Mouse (Mus musculus) C2C12 (cell line): Measurements from ENCODE around the gene Nrd1. TPM values are rescaled to one million over a fixed set of nuclear protein-coding genes. Genes with fewer than 3 reads are reported as not detected.

Experiments
- H3K27me3 ChIP-seq: one replicate; pipeline ENCODE4 v1.6.1; 2011; ENCODE audit not compliant: control insufficient read depth, insufficient read depth, insufficient read length
- H3K36me3 ChIP-seq: one replicate; pipeline ENCODE4 v1.6.1; 2011; ENCODE audit not compliant: control insufficient read depth, insufficient read depth
- H3K4me3 ChIP-seq: one replicate; pipeline ENCODE4 v1.5.1; 2011; ENCODE audit warnings: mild to moderate bottlenecking, control low read depth; ENCODE audit not compliant: poor library complexity, insufficient read depth, severe bottlenecking
- H3K79me2 ChIP-seq: one replicate; pipeline ENCODE4 v1.6.1; 2011; ENCODE audit not compliant: control insufficient read depth, insufficient read depth
- H3K79me3 ChIP-seq: one replicate; pipeline ENCODE4 v1.6.1; 2011; ENCODE audit warnings: low read depth, control low read depth
- H3ac ChIP-seq: one replicate; pipeline ENCODE3; 2011; ENCODE audit warnings: low read depth; ENCODE audit not compliant: control insufficient read depth, insufficient read length
- CEBPB ChIP-seq: IDR thresholded peaks from one replicate; pipeline ENCODE4 v1.6.1; 2011; ENCODE audit warnings: low read depth, mild to moderate bottlenecking, control low read depth, moderate library complexity
- CTCF ChIP-seq: IDR thresholded peaks from one replicate; pipeline ENCODE4 v1.5.1; 2011; ENCODE audit not compliant: control insufficient read depth, insufficient read depth, insufficient read length
- FOSL1 ChIP-seq: IDR thresholded peaks from one replicate; pipeline ENCODE4 v1.8.0; 2011; ENCODE audit warnings: mild to moderate bottlenecking, low read length; ENCODE audit not compliant: poor library complexity, insufficient read depth, severe bottlenecking
- MAX ChIP-seq: IDR thresholded peaks from one replicate; pipeline ENCODE4 v1.6.1; 2011; ENCODE audit warnings: mild to moderate bottlenecking, control low read depth
- MYOD1 ChIP-seq: IDR thresholded peaks from one replicate; pipeline ENCODE4 v1.6.1; 2011; ENCODE audit warnings: low read depth; ENCODE audit not compliant: control insufficient read depth, insufficient read length
- MYOG ChIP-seq: IDR thresholded peaks from one replicate; pipeline ENCODE4 v1.6.1; 2011; ENCODE audit not compliant: control insufficient read depth, insufficient read length; ENCODE audit errors: extremely low read depth
- USF1 ChIP-seq: IDR thresholded peaks from one replicate; pipeline ENCODE4 v1.6.1; 2011; ENCODE audit warnings: low read depth, mild to moderate bottlenecking, control low read depth, moderate library complexity
- polyA plus RNA-seq: library from polyadenylated mRNA; unstranded; fragments of >200 nt; fragmentation: generic; extraction: Trizol; gene quantifications from one replicate; pipeline ENCODE4 v1.2.1, GENCODE M21; 2012; ENCODE audit warnings: missing spikeins

The Nrd1 gene
- polyA plus RNA-seq, 1 experiment: 30.7 TPM

DNA sequence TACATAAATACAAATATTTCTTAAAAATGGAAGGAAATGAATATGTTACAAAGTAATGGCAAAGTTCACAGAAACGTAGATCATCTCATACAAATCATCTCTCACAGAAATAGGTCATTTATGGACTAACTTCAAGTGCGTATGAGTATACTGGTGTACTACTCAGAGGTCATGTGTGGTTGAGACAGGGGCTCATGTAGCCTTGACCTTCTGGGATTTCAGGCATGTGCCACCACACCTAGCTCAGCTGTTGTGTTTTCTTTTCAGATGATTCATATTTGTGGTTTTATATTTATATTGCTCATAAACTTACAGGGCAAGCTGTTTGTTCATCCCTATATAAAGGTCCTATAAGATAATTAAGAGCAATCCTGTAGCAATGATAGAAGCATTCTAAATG lies 29.8 kb downstream of the Nrd1 start:
- no peak overlapping the region for H3ac ChIP-seq
- TF ChIP-seq FOSL1: no peak
- TF ChIP-seq MYOD1: peak; percentile 31
- H3K27me3 ChIP-seq: no peaks in the 10 kb centered on the region
- H3K79me3 ChIP-seq: peaks cover 2% of the 10 kb centered on the region
- peaks cover 66% of the 10 kb centered on the region for H3K36me3 ChIP-seq
- H3K79me2 ChIP-seq: no peaks in the 10 kb centered on the region
- no peak overlapping the region for H3K4me3 ChIP-seq

DNA sequence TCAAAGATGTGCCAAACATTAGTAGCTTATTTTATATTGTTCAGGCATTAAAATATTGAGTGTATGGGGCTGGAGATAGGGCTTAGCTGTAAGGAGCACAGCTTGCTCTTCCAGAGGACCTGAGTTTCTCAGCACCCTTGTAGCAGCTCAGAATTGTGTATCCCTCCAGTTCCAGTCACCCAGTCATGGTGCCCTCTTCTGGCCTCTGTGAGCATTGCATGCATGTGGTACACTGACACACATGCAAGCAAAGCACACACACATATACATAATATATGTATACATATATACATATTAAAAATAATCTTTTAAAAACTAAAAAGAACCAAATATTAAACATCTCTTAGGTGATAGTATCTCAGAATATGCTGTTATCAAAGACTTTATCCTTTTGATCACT lies 35.9 kb downstream of the Nrd1 start:
- H3ac ChIP-seq: no peak overlapping the region
- no peaks in the 10 kb centered on the region for H3K79me2 ChIP-seq
- peaks cover 68% of the 10 kb centered on the region for H3K36me3 ChIP-seq
- H3K27me3 ChIP-seq: no peaks in the 10 kb centered on the region
- no peaks in the 10 kb centered on the region for H3K79me3 ChIP-seq
- H3K4me3 ChIP-seq: no peak overlapping the region
- TF ChIP-seq MYOD1: no peak
- TF ChIP-seq FOSL1: no peak
- peak; percentile 36 for TF ChIP-seq CTCF
- no peak for TF ChIP-seq CEBPB

DNA sequence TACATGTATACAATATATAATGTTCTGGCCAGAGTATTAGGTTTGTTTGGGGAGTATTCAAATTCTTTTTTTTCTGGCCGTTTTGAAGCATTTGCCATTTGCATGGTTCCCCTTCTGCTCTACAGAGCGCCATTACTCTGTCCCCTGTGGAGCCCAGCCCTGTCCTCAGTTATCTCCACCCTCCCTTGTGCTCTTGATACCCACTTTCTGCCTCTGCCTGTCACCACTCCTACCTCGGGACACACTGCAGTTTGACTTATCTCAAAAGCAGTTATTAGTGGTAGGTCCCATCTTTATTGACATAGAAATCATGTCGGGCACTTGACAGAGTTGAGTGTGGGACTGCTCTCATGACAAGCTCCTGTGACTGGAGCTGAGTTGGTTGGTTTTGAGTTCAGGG lies 42.3 kb downstream of the Nrd1 start:
- Histone ChIP-seq H3K27me3 (no peaks in the 10 kb centered on the region), H3K36me3 (peaks cover 81% of the 10 kb centered on the region), H3ac (no peak overlapping the region), H3K4me3 (no peak overlapping the region), H3K79me3 (no peaks in the 10 kb centered on the region), H3K79me2 (no peaks in the 10 kb centered on the region)
- no peak for TF ChIP-seq CEBPB
- TF ChIP-seq MYOG: no peak
- no peak for TF ChIP-seq MAX
- no peak for TF ChIP-seq FOSL1
- no peak for TF ChIP-seq USF1
- TF ChIP-seq MYOD1: no peak
- TF ChIP-seq CTCF: no peak

DNA sequence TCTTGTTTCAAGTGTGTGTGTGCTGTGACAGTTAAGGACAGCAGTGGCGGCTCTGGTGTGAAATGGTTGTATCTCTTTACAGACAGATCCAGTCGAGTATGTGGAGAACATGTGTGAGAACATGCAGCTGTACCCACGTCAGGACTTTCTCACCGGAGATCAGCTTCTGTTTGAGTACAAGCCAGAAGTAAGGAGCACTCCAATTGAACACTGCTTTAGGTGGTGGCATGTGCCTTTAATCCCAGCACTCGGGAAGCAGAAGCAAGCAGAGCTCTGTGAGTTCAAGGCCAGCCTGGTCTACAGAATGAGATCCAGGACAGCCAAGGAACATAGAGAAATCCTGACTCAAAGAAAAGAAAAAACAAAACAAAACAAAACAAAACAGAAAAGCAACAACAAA lies 42.8 kb downstream of the Nrd1 start:
- Histone ChIP-seq H3K79me3 (no peaks in the 10 kb centered on the region), H3K4me3 (no peak overlapping the region), H3K79me2 (no peaks in the 10 kb centered on the region), H3ac (no peak overlapping the region), H3K27me3 (no peaks in the 10 kb centered on the region), H3K36me3 (peaks cover 81% of the 10 kb centered on the region)
- TF ChIP-seq FOSL1: no peak
- TF ChIP-seq MAX: no peak
- TF ChIP-seq CTCF: no peak
- no peak for TF ChIP-seq CEBPB
- no peak for TF ChIP-seq MYOG
- no peak for TF ChIP-seq USF1

DNA sequence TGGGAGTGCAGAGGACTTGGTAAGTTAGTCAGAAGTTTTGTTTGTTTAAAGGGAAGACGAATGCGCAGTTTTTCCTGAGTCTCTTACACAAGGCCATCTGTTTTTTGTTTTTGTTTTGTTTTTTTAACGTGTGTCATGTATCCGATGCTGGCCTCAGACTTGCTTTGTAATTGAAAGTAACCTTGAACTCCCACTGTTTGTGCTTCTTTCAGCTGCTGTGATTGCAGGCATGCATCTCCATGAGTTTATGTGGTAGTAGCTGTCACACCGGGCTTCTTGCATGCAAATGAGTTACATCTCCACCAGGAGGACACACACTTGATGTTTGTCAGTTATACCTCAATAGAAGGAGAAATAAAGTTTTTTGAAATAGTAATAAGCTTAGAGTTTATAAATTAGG lies 43.3 kb downstream of the Nrd1 start:
- no peak overlapping the region for H3ac ChIP-seq
- no peak for TF ChIP-seq MYOD1
- no peak for TF ChIP-seq MYOG
- TF ChIP-seq CEBPB: no peak
- TF ChIP-seq CTCF: no peak
- no peak for TF ChIP-seq MAX
- TF ChIP-seq USF1: no peak
- no peak for TF ChIP-seq FOSL1
- H3K79me2 ChIP-seq: no peaks in the 10 kb centered on the region
- no peaks in the 10 kb centered on the region for H3K27me3 ChIP-seq
- H3K79me3 ChIP-seq: no peaks in the 10 kb centered on the region
- no peak overlapping the region for H3K4me3 ChIP-seq
- peaks cover 80% of the 10 kb centered on the region for H3K36me3 ChIP-seq

DNA sequence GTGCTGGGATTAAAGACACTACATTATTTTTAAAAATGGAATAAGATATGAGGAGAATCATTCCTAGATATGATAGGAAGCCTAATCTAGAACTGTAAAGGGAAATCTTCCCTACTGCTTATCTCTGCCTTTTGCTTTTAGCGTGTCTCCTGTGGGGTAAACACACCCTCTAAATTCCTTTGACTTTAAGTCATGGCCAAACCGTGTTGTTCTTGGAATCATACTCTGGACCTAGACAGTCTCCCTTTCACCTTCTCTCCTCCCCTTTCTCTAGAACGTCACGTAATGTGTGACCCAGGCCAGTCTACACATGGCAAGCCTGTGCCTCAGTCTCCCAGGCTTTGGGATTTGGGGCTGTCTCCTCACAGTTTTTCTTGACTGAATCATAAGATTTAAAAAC lies 47.8 kb downstream of the Nrd1 start:
- no peaks in the 10 kb centered on the region for H3K27me3 ChIP-seq
- peaks cover 69% of the 10 kb centered on the region for H3K36me3 ChIP-seq
- no peaks in the 10 kb centered on the region for H3K79me2 ChIP-seq
- H3ac ChIP-seq: no peak overlapping the region
- no peak overlapping the region for H3K4me3 ChIP-seq
- no peaks in the 10 kb centered on the region for H3K79me3 ChIP-seq
- TF ChIP-seq MYOG (no peak), CEBPB (no peak), FOSL1 (no peak), MAX (no peak), CTCF (no peak)
